Mouse (Mus musculus): Measurements from ENCODE around the gene Hist1h4i.

GRCm38 (mm10) chr13:22014411-22014845, 26.7 kb downstream of the Hist1h4i start:
- TF ChIP-seq CTCF (IDR thresholded peaks at IDR 0.05; ENCODE audit: low read depth, low read length): no peak
- TF ChIP-seq POLR2A (IDR thresholded peaks at IDR 0.05; ENCODE audit: extremely low read depth, insufficient read depth, low read length): no peak

Data from liver, adult 2 months (tissue).